ENCODE assay signal across 5 mouse cellular contexts in genomic region chr1:8134434-8135433, GRCm38 (mm10).
A peak's percentile ranks its signal among the peaks of the same experiment; 100 is the strongest.
DNase-seq lines count a peak whose midpoint lies in the region; ATAC-seq and TF ChIP-seq lines count a peak whose summit lies in the region.
"Not testable (repeated sequence)": the region's sequence is repeated elsewhere in the genome, so short reads cannot be mapped to it uniquely, and the experiment has no call there.

No protein-coding gene starts in this region.

- H3K4me2 ChIP-seq in intestine, embryonic 15.5 days (replicated peaks) = not testable (repeated sequence)

- TF ChIP-seq POLR2A in MEL (IDR thresholded peaks at IDR 0.05; ENCODE audit: control insufficient read depth in 1 of 2, insufficient read depth in 1 of 2, low read depth in 1 of 2, low read length in 2 of 2, poor library complexity in 1 of 2) = peak in 1 of 2 experiments; percentile 27; a peak in 1 of 4 replicates

- DNase-seq in MEL (ENCODE audit: low read depth, low spot score) = peak; percentile 77
- peak; percentile 4 for DNase-seq in MN1 (ENCODE audit: low spot score)
- DNase-seq in brain, adult 2 months (ENCODE audit: low read depth, low spot score) = peak; percentile 57
- peak; percentile 0 for DNase-seq in right cerebral cortex, adult 18-20 months

- peak; percentile 76 to 91 for TF ChIP-seq EP300 in MEL (IDR thresholded peaks at IDR 0.05; ENCODE audit: low read depth in 1 of 2, low read length in 2 of 2)

- peak; percentile 59 for ATAC-seq in intestine, embryonic 15.5 days

- peak overlapping the region; percentile 100 for H3K27ac ChIP-seq in MEL (ENCODE audit: control insufficient read depth, low read depth, low read length)
- H3K27ac ChIP-seq in intestine, embryonic 15.5 days = not testable (repeated sequence)

- peaks cover 0 to 31% of the 10 kb centered on the region in 2 experiments; a peak in 2 of 4 replicates for H3K36me3 ChIP-seq in MEL (ENCODE audit: control insufficient read depth in 1 of 2, insufficient read depth in 2 of 2, low read length in 2 of 2)
- H3K36me3 ChIP-seq in intestine, embryonic 15.5 days = not testable (repeated sequence)

- peaks cover 14 to 19% of the 10 kb centered on the region in 2 experiments for H3K4me1 ChIP-seq in MEL (ENCODE audit: control insufficient read depth in 1 of 2, insufficient read depth in 2 of 2, low read length in 2 of 2)
- not testable (repeated sequence) for H3K4me1 ChIP-seq in intestine, embryonic 15.5 days (replicated peaks)

- TF ChIP-seq RAD21 in MEL (IDR thresholded peaks at IDR 0.05; ENCODE audit: low read depth, low read length) = not testable (repeated sequence)

- H3K4me3 ChIP-seq in MEL (ENCODE audit: control insufficient read depth in 1 of 2, insufficient read depth in 1 of 2, low read depth in 2 of 2, low read length in 2 of 2) = peak overlapping the region in 1 of 2 experiments; percentile 27; a peak in 2 of 4 replicates
- not testable (repeated sequence) for H3K4me3 ChIP-seq in intestine, embryonic 15.5 days (replicated peaks)

- WGBS in intestine, embryonic 15.5 days = 79% methylated on average over 3 of the region's 3 CpGs

- H3K79me2 ChIP-seq in MEL (ENCODE audit: control insufficient read depth, insufficient read depth, low read length, poor library complexity) = not testable (repeated sequence)

- TF ChIP-seq CTCF in MEL (IDR thresholded peaks at IDR 0.05 in 2 of 3, conservative IDR thresholded peaks at IDR 0.05 in 1 of 3; ENCODE audit: control insufficient read depth in 1 of 3, insufficient read depth in 1 of 3, low read depth in 2 of 3, low read length in 3 of 3, poor library complexity in 1 of 3, severe bottlenecking in 1 of 3) = not testable (repeated sequence)

- H3K9ac ChIP-seq in MEL (ENCODE audit: control insufficient read depth, low read depth, low read length, poor library complexity, severe bottlenecking) = peak overlapping the region; percentile 53
- H3K9ac ChIP-seq in intestine, embryonic 15.5 days = not testable (repeated sequence)

- not testable (repeated sequence) for H3K27me3 ChIP-seq in MEL (ENCODE audit: control insufficient read depth in 1 of 2, insufficient read depth in 2 of 2, low read length in 2 of 2); intestine, embryonic 15.5 days (replicated peaks)

- not testable (repeated sequence) for H3K9me3 ChIP-seq in MEL (replicated peaks; ENCODE audit: insufficient read depth, low read length); intestine, embryonic 15.5 days

TF ChIP-seq in MEL, 35 proteins besides CTCF, POLR2A, EP300 and RAD21:
- TF ChIP-seq TCF12 (IDR thresholded peaks at IDR 0.05; ENCODE audit: low read depth, low read length) (peak; percentile 85), TAL1 (IDR thresholded peaks at IDR 0.05; ENCODE audit: low read length) (peak; percentile 55; the same call in 1 of the 2 replicates), CHD2 (IDR thresholded peaks at IDR 0.05; ENCODE audit: low read length) (peak; percentile 71), RCOR1 (IDR thresholded peaks at IDR 0.05; ENCODE audit: low read depth, low read length) (peak; percentile 68; the same call in 1 of the 2 replicates), GATA1 (IDR thresholded peaks at IDR 0.05; ENCODE audit: low read depth, low read length) (peak; percentile 88; the same call in 1 of the 2 replicates), MYB (IDR thresholded peaks at IDR 0.05; ENCODE audit: low read depth, low read length) (peak; percentile 75), ETS1 (IDR thresholded peaks at IDR 0.05; ENCODE audit: low read depth, low read length) (peak; percentile 70; the same call in 1 of the 2 replicates)

Comparison
In these comparisons a context has a peak if more than half of its experiments do, and no peak if none do; other contexts are left out.
1. DNase-seq: peak in every context shown above with its lines; median percentile 77 in MEL; 57 in brain, adult 2 months; 4 in MN1; 0 in right cerebral cortex, adult 18-20 months.